23 mouse cellular contexts compared by ENCODE assay signal in genomic region chr2:29586017-29586702, GRCm38 (mm10). TPM values are rescaled to one million over a fixed set of nuclear protein-coding genes. Genes with fewer than 3 reads are reported as not detected.
DNase-seq lines count a peak whose midpoint lies in the region; ATAC-seq and TF ChIP-seq lines count a peak whose summit lies in the region.
"Had no signal": no experiment of that assay in that cellular context is flagged by ENCODE, and none has a peak within 500 bp of the region (broad histone marks: within the 10 kb centered on the region; RNA-seq: fewer than 3 reads in every experiment).

No protein-coding gene starts in this region.

- no peak for ATAC-seq in heart, embryonic 11.5 days (replicated peaks; ENCODE audit: insufficient number of reproducible peaks, low FRiP score, low TSS enrichment)
- peak; percentile 27; the same call in 1 of the 2 replicates for ATAC-seq in hindbrain, postnatal 0 days
- ATAC-seq in midbrain, embryonic 16.5 days, result peak; percentile 67
- ATAC-seq in kidney, embryonic 15.5 days (replicated peaks; ENCODE audit: low FRiP score), result no peak
- ATAC-seq: forebrain, postnatal 0 days; inflammation-experienced regulatory T-cells, adult 6 months; lung, postnatal 0 days had no signal

- no peaks in the 10 kb centered on the region for H3K4me1 ChIP-seq in heart, embryonic 11.5 days (ENCODE audit: control insufficient read depth, insufficient read depth, low read length)
- H3K4me1 ChIP-seq in heart, embryonic 10.5 days, result peaks cover 12% of the 10 kb centered on the region; the same call in 1 of the 2 replicates
- H3K4me1 ChIP-seq in hindbrain, postnatal 0 days (ENCODE audit: insufficient read depth, low read length), result 0 out of 2 replicates have a peak, but pooled peaks cover 2% of the 10 kb centered on the region
- H3K4me1 ChIP-seq in midbrain, embryonic 16.5 days (ENCODE audit: control insufficient read depth, insufficient read depth, low read length), result peaks cover 8% of the 10 kb centered on the region
- peaks cover 3% of the 10 kb centered on the region; the same call in 1 of the 2 replicates for H3K4me1 ChIP-seq in kidney, embryonic 15.5 days
- H3K4me1 ChIP-seq: heart, embryonic 12.5 days; stomach, embryonic 15.5 days had no signal

- no peak for TF ChIP-seq CTCF in hindbrain, postnatal 0 days (IDR thresholded peaks at IDR 0.05; ENCODE audit: low read depth)

- no peak overlapping the region for H3K4me2 ChIP-seq in heart, embryonic 11.5 days
- H3K4me2 ChIP-seq in hindbrain, postnatal 0 days (ENCODE audit: low read depth, low read length), result 0 out of 2 replicates have a peak overlapping the region, but pooled peaks have one; percentile 8
- H3K4me2 ChIP-seq in midbrain, embryonic 16.5 days (ENCODE audit: low read length), result no peak overlapping the region
- H3K4me2 ChIP-seq in kidney, embryonic 15.5 days, result no peak overlapping the region
- H3K4me2 ChIP-seq: heart, embryonic 12.5 days; stomach, embryonic 15.5 days had no signal

- H3K4me3 ChIP-seq in heart, embryonic 11.5 days (ENCODE audit: low read depth, low read length), result no peak overlapping the region
- H3K4me3 ChIP-seq in heart, embryonic 10.5 days, result no peak overlapping the region
- H3K4me3 ChIP-seq in hindbrain, postnatal 0 days (ENCODE audit: low read length), result no peak overlapping the region
- H3K4me3 ChIP-seq in midbrain, embryonic 16.5 days (ENCODE audit: low read depth, low read length), result no peak overlapping the region
- H3K4me3 ChIP-seq in kidney, embryonic 15.5 days (replicated peaks), result no peak overlapping the region
- H3K4me3 ChIP-seq: embryonic facial prominence, embryonic 10.5 days; heart, embryonic 12.5 days; stomach, embryonic 15.5 days had no signal

- 37% methylated on average over 8 of the region's 8 CpGs for WGBS in heart, embryonic 11.5 days (ENCODE audit: insufficient replicate concordance)
- 29% methylated on average over 8 of the region's 8 CpGs for WGBS in heart, embryonic 10.5 days
- 24% methylated on average over 8 of the region's 8 CpGs for WGBS in hindbrain, postnatal 0 days
- 10% methylated on average over 8 of the region's 8 CpGs for WGBS in midbrain, embryonic 16.5 days
- 40% methylated on average over 8 of the region's 8 CpGs for WGBS in kidney, embryonic 15.5 days

- H3K9ac ChIP-seq in heart, embryonic 11.5 days (ENCODE audit: low read depth, low read length), result 0 out of 2 replicates have a peak overlapping the region, but pooled peaks have one; percentile 3
- no peak overlapping the region for H3K9ac ChIP-seq in hindbrain, postnatal 0 days (replicated peaks; ENCODE audit: low read length)
- 0 out of 2 replicates have a peak overlapping the region, but pooled peaks have one; percentile 3 for H3K9ac ChIP-seq in midbrain, embryonic 16.5 days (ENCODE audit: low read depth, low read length)
- H3K9ac ChIP-seq in kidney, embryonic 15.5 days, result no peak overlapping the region
- H3K9ac ChIP-seq: forebrain, postnatal 0 days; heart, embryonic 12.5 days; stomach, embryonic 15.5 days had no signal

- H3K27ac ChIP-seq in heart, embryonic 11.5 days (ENCODE audit: low read depth, low read length), result no peak overlapping the region
- no peak overlapping the region for H3K27ac ChIP-seq in heart, embryonic 10.5 days
- no peak overlapping the region for H3K27ac ChIP-seq in hindbrain, postnatal 0 days
- peak overlapping the region; percentile 3; the same call in 1 of the 2 replicates for H3K27ac ChIP-seq in midbrain, embryonic 16.5 days (ENCODE audit: low read length)
- H3K27ac ChIP-seq in kidney, embryonic 15.5 days, result no peak overlapping the region
- H3K27ac ChIP-seq: embryonic facial prominence, embryonic 10.5 days; stomach, embryonic 15.5 days had no signal

- no peak for DNase-seq in heart, embryonic 10.5 days (ENCODE audit: low spot score)
- DNase-seq in hindbrain, postnatal 0 days (ENCODE audit: low spot score), result no peak
- peak; percentile 51 for DNase-seq in retina, postnatal 1 day
- no peak for DNase-seq in cerebellum, adult 11-12 months
- no peak for DNase-seq in thymus, adult 18-20 months
- DNase-seq: adrenal gland, postnatal 25 days; cerebellum, adult 2 months; forebrain, postnatal 0 days; heart, postnatal 14 days; kidney, adult 8-10 months; kidney, postnatal 25 days; liver; right cerebral cortex, postnatal 25 days; thymus, adult 2 months had no signal

- H3K27me3 ChIP-seq in heart, embryonic 11.5 days (ENCODE audit: control insufficient read depth, insufficient read depth, low read length), result 0 out of 2 replicates have a peak, but pooled peaks cover 4% of the 10 kb centered on the region
- peaks cover 19% of the 10 kb centered on the region; the same call in 1 of the 2 replicates for H3K27me3 ChIP-seq in heart, embryonic 10.5 days (ENCODE audit: insufficient read depth, poor library complexity, severe bottlenecking)
- H3K27me3 ChIP-seq in hindbrain, postnatal 0 days (ENCODE audit: insufficient read depth, low read length), result no peaks in the 10 kb centered on the region
- no peaks in the 10 kb centered on the region for H3K27me3 ChIP-seq in midbrain, embryonic 16.5 days (ENCODE audit: control insufficient read depth, insufficient read depth, low read depth, low read length)
- H3K27me3 ChIP-seq in kidney, embryonic 15.5 days, result peaks cover 7% of the 10 kb centered on the region; the same call in 1 of the 2 replicates
- H3K27me3 ChIP-seq: stomach, embryonic 15.5 days had no signal

- H3K36me3 ChIP-seq in heart, embryonic 11.5 days (ENCODE audit: control insufficient read depth, insufficient read depth, low read length), result no peaks in the 10 kb centered on the region
- no peaks in the 10 kb centered on the region for H3K36me3 ChIP-seq in heart, embryonic 10.5 days
- no peaks in the 10 kb centered on the region for H3K36me3 ChIP-seq in hindbrain, postnatal 0 days (ENCODE audit: insufficient read depth, low read length)
- H3K36me3 ChIP-seq in midbrain, embryonic 16.5 days (ENCODE audit: control insufficient read depth, insufficient read depth, low read length), result no peaks in the 10 kb centered on the region
- no peaks in the 10 kb centered on the region for H3K36me3 ChIP-seq in kidney, embryonic 15.5 days
- H3K36me3 ChIP-seq: embryonic facial prominence, embryonic 10.5 days; G1E; heart, embryonic 12.5 days; stomach, embryonic 15.5 days had no signal

- H3K9me3 ChIP-seq in heart, embryonic 11.5 days (replicated peaks; ENCODE audit: control insufficient read depth, low read length), result no peaks in the 10 kb centered on the region
- no peaks in the 10 kb centered on the region for H3K9me3 ChIP-seq in heart, embryonic 10.5 days
- H3K9me3 ChIP-seq in hindbrain, postnatal 0 days (ENCODE audit: low read length), result no peaks in the 10 kb centered on the region
- H3K9me3 ChIP-seq in midbrain, embryonic 16.5 days (replicated peaks; ENCODE audit: control insufficient read depth, low read length, poor library complexity, severe bottlenecking), result no peaks in the 10 kb centered on the region
- H3K9me3 ChIP-seq in kidney, embryonic 15.5 days (replicated peaks), result no peaks in the 10 kb centered on the region
- H3K9me3 ChIP-seq: embryonic facial prominence, embryonic 10.5 days; G1E; heart, embryonic 12.5 days; stomach, embryonic 15.5 days had no signal

RNA-seq across cellular contexts. Expression of gene Rapgef1, which starts 33.4 kb away (rescaled TPM):
- polyA plus RNA-seq in heart, embryonic 11.5 days (2014; fragmentation: Nextera tagmentation; extraction: Ambion mirVana), result 9.1 and 9.8 TPM in 2 replicates
- 11.2 and 13.4 TPM in 2 replicates for polyA plus RNA-seq in heart, embryonic 10.5 days (2016; fragmentation: Nextera tagmentation; extraction: Ambion mirVana)
- total RNA-seq in hindbrain, postnatal 0 days (2014; rRNA removed), result 91.3 and 94.0 TPM in 2 replicates
- polyA plus RNA-seq in hindbrain, postnatal 0 days (2015; fragmentation: Nextera tagmentation; extraction: Ambion mirVana), result 13.7 and 14.4 TPM in 2 replicates
- 18.1 and 18.7 TPM in 2 replicates for polyA plus RNA-seq in midbrain, embryonic 16.5 days (2015; fragmentation: Nextera tagmentation; extraction: Ambion mirVana)
- 12.4 and 13.8 TPM in 2 replicates for polyA plus RNA-seq in kidney, embryonic 15.5 days (2015; fragmentation: Nextera tagmentation; extraction: Ambion mirVana)

Comparison
In these comparisons a context has a peak if more than half of its experiments do, and no peak if none do; other contexts are left out.
1. ATAC-seq: peak in hindbrain, postnatal 0 days (single experiment) and midbrain, embryonic 16.5 days (single experiment); none in heart, embryonic 11.5 days (single experiment) and kidney, embryonic 15.5 days (single experiment).
2. H3K9ac ChIP-seq: peak in heart, embryonic 11.5 days (single experiment) and midbrain, embryonic 16.5 days (single experiment); none in hindbrain, postnatal 0 days (single experiment) and kidney, embryonic 15.5 days (single experiment).